In genomic region chr2:37963362-37963761, GRCm38 (mm10) we compare ENCODE assay signal across 10 mouse cellular contexts.
DNase-seq lines count a peak whose midpoint lies in the region; ATAC-seq lines count a peak whose summit lies in the region.
"Had no signal": no experiment of that assay in that cellular context is flagged by ENCODE, and none has a peak within 500 bp of the region (broad histone marks: within the 10 kb centered on the region; RNA-seq: fewer than 3 reads in every experiment).

No protein-coding gene starts in this region.

- H3K27ac ChIP-seq in heart, embryonic 12.5 days (ENCODE audit: poor library complexity, severe bottlenecking) = peak overlapping the region; percentile 40; the same call in 1 of the 2 replicates

- peak; percentile 43 for DNase-seq in layer of hippocampus, adult 11-12 months (ENCODE audit: low spot score)
- no peak for DNase-seq in layer of hippocampus, adult 9-10 months (ENCODE audit: low spot score)
- DNase-seq in left cerebral cortex, postnatal 4 days = peak; percentile 31
- peak; percentile 79 to 80 for DNase-seq in right cerebral cortex, postnatal 10 days (ENCODE audit: low spot score in 2 of 2)
- DNase-seq in spleen, adult 18-20 months = no peak
- DNase-seq in cerebellum, postnatal 4 days (ENCODE audit: low spot score in 2 of 2) = no peak

- no peak for ATAC-seq in heart, embryonic 12.5 days (ENCODE audit: insufficient number of reproducible peaks, low FRiP score)
- no peak for ATAC-seq in activated CD4-positive, CD25-positive, alpha-beta regulatory T cell, adult 4 months
- ATAC-seq: inflammation-experienced regulatory T-cells, adult 6 months; Patski had no signal

- H3K27me3 ChIP-seq in heart, embryonic 12.5 days (replicated peaks) = no peaks in the 10 kb centered on the region
- H3K27me3 ChIP-seq: Patski had no signal

- no peak overlapping the region for H3K4me2 ChIP-seq in heart, embryonic 12.5 days

- H3K4me3 ChIP-seq in heart, embryonic 12.5 days = no peak overlapping the region

- WGBS in heart, embryonic 12.5 days = 53% methylated on average over 4 of the region's 4 CpGs

- H3K9me3 ChIP-seq in heart, embryonic 12.5 days (replicated peaks) = no peaks in the 10 kb centered on the region

- peaks cover 10% of the 10 kb centered on the region; the same call in 1 of the 2 replicates for H3K4me1 ChIP-seq in heart, embryonic 12.5 days (replicated peaks)

- no peak overlapping the region for H3K9ac ChIP-seq in heart, embryonic 12.5 days

- intact Hi-C loops in left cerebral cortex, postnatal 4 days (cut with DNase I) = no loop called here

- 0 out of 2 replicates have a peak, but pooled peaks cover 5% of the 10 kb centered on the region for H3K36me3 ChIP-seq in heart, embryonic 12.5 days

Comparison
In these comparisons a context has a peak if more than half of its experiments do, and no peak if none do; other contexts are left out.
1. DNase-seq: peak in layer of hippocampus, adult 11-12 months (single experiment), left cerebral cortex, postnatal 4 days (single experiment) and right cerebral cortex, postnatal 10 days (2 of 2); none in layer of hippocampus, adult 9-10 months (single experiment), spleen, adult 18-20 months (0 of 2) and cerebellum, postnatal 4 days (0 of 2).